Mouse (Mus musculus): ENCODE data around the gene Kat7.

Gene Kat7

DNA sequence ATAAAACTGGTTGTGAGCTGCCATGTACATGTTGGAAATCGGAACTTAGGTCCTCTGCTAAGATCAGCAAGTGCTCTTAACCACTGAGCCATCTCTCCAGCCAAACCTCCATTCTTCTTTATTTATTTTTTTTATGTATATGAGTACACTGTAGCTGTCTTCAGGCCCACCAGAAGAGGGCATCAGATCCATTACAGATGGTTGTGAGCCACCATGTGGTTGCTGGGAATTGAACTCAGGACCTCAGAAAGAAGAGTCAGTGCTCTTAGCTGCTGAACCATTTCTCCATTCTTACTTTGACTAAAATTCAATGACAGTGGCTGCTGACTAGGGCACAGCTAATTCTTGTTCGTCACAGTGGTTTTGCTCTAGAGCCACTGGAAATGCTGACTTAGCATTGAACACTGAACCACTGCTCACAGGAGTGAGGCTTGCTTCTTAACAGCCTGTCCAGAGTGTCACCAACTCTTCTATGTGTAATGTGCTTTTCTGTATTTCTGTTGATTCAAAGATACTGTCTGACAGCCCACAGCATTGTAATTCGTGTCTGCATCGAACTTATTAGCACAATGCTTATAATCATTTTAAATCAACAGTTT lies 30.9 kb downstream of the Kat7 start:
- no peak for DNase-seq (ENCODE audit: low read depth)

GRCm38 (mm10) chr11:95276056-95276455 lies 34.0 kb downstream of the Kat7 start:
- no peak for DNase-seq (ENCODE audit: low read depth)

GRCm38 (mm10) chr11:95274613-95275012 lies 35.4 kb downstream of the Kat7 start:
- no peak for DNase-seq (ENCODE audit: low read depth)

DNA sequence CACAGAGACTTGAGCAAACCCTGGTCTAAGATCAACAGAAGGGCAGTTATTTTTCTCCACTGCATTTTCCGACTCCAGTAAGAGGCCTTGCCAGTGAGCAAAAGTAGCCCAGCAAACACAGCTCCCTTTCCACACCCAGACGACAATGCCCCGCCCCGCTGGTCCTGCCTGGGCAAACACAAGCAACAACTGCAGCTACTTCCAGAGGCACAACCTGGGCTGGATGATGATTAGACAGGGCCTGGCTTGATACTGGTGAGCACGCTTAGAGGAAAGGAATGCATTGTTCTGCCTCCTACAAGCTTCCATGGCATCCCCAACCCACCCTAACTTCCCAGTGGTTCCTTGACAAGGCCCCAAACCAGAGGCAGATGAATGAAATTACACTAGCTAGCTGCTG lies 36.4 kb downstream of the Kat7 start:
- no peak for DNase-seq (ENCODE audit: low read depth)

DNA sequence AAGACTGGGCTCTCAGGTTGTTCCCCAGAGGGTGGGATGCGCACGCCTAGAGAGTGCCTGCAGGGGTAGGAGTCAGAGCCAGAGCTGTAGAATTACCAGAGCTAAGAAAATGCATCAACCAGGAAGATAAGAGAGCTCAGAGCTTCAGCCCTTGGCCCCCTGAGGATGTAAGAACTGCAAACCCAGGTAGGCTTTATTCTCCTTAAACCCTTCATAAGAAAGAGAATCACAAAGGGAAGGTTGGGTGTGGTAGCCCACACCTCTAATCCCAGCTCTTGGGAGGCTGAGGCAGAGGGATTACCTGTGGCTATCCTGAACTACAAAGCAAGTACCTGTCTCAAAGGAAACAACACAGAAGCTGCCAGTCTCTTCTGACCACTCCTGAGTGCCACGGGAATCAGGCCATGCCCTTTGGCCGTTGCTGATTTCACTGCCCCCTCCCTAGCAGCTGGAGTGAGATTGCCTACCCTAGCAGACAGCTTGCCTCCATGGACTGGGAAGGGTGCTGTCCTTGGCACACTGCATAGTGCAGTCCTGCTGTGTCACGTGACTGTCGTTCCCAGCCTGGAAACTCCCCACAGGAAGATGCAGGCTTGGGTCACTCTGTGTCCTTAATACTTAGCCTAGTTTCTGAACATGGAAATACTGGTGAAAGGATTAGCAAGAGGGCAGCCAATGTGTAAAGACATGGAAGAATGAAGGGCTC lies 43.4 kb downstream of the Kat7 start:
- DNase-seq (ENCODE audit: low read depth), result no peak

- DNase-seq (ENCODE audit: low read depth), result no peak
These were observed 45.5 kb downstream of the Kat7 start for GRCm38 (mm10) chr11:95264455-95265013.

DNA sequence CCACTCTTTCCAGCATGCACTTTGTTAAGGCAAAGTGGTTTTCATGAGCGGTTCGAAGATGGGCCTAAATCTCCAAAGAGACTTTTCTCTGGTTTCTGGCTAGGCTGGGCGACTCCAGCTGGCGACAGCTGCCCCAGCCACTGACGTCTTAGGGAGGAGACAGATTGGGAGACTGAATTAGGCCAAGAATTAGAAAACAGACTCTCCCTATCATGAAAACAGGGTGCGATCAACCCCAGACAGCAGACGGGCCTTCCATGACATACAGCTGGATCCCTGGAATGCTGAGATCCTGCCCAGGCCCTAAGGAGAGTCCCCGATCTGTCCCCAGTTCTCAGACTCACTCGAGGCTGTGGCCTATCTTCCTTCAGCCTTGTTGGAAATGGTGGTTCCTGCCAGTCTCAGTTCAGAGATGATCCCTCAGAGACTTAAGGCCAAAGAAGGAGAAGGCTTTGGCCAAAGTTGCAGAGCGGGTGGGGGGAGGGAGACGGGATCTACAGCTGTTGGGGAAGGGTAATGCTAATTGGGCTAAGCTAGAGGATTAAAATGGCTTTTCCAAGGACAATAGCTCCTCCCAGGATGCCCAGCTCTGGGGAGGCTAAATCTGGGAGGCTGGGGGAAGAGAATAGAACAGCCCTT lies 46.1 kb downstream of the Kat7 start:
- DNase-seq (ENCODE audit: low read depth), result no peak

GRCm38 (mm10) chr11:95261178-95261751 lies 48.8 kb downstream of the Kat7 start, which contains the start of gene Tac4:
Tac4 (plus strand) TSS chr11:95261529.
- peak; percentile 38 for DNase-seq (ENCODE audit: low read depth)

DNA sequence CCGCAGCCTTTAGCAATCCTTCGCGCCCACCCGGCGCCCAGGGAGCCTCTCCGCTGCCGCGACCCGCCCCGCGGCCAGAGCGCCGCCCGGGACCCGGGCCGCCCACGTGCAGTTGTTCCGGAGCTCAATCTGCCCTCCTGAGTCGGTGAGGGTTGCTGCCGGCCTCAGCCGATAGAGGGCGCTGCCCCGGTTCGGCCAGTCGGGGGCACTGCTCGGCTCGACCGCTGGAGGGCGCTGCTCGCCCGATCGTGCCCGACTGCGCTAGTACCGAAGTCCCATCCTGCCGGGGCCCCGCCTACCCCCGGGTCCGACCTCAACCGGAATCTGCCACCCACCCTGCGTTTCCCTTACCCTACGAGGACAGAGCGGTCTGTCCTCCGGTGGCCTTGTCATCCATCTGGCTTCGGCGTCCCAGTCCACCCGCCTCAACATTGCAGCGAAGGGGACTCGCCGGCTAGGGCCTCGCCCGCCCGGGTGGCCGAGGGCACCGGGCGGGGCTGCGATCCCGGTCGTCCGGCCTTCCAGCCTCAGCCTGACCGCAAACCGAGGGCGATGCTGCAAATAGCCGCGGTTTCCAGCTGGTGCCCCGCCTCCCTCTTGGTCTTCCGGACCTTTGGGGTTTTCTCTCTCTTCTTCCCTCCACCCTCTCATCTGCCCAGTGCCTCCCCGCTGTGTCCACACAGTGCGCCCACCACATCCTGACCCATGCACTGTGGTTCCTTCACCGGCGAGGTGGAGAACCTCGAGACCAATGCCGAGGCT lies 50.8 kb downstream of the Kat7 start:
- DNase-seq (ENCODE audit: low read depth), result peak; percentile 98

DNA sequence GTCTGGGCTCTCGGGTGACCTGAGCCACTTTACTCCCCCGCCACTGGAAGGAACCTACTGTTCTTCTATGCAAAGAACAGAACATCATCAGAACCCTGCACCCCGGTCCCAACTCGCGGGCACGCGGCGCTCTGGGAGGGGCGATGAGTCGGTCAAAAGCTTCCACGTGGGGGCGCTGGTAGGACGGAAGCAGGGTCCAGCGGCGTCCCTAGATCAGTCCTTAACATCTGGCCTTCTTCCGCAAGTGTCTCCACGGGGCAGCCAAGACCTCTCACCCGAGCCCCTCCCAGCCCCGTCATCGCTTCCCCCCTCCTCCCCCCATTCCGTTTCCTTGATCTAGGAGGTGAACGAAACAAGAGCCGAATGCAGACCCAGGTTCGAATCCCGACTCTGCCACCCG lies 51.6 kb downstream of the Kat7 start:
- DNase-seq (ENCODE audit: low read depth), result peak; percentile 82

- DNase-seq (ENCODE audit: low read depth), result peak; percentile 29
These were observed 52.1 kb downstream of the Kat7 start for GRCm38 (mm10) chr11:95257930-95258329.

GRCm38 (mm10) chr11:95255747-95256146 lies 54.3 kb downstream of the Kat7 start:
- DNase-seq (ENCODE audit: low read depth), result no peak

DNA sequence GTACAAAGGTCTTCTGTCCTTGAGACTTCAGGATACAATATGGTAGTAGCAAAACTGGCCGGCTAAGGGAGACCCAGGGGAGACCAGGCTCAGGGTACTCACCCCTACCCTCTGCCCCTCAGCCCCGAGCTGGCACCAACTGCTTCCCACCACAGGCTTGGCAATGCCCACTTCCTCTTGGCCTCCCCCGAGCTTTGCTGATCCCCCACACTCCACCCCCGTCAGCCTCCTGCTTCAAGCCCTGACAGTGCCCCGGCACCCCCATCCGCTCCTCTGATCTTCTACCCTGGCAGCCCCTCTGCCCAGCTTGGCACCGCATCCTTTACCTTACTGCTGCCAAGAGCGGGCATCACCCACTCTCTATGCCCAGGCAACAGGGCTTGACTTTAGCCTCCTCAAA lies 55.9 kb downstream of the Kat7 start:
- no peak for DNase-seq (ENCODE audit: low read depth)

- no peak for DNase-seq (ENCODE audit: low read depth)
These were observed 57.9 kb downstream of the Kat7 start for GRCm38 (mm10) chr11:95252104-95252503.

GRCm38 (mm10) chr11:95251295-95251694 lies 58.8 kb downstream of the Kat7 start:
- DNase-seq (ENCODE audit: low read depth), result peak; percentile 80

GRCm38 (mm10) chr11:95250110-95250509 lies 59.9 kb downstream of the Kat7 start:
- DNase-seq (ENCODE audit: low read depth), result no peak

- no peak for DNase-seq (ENCODE audit: low read depth)
These were observed 63.0 kb downstream of the Kat7 start for GRCm38 (mm10) chr11:95247065-95247464.

- DNase-seq (ENCODE audit: low read depth), result no peak
These were observed 64.6 kb downstream of the Kat7 start for GRCm38 (mm10) chr11:95245456-95245855.

DNA sequence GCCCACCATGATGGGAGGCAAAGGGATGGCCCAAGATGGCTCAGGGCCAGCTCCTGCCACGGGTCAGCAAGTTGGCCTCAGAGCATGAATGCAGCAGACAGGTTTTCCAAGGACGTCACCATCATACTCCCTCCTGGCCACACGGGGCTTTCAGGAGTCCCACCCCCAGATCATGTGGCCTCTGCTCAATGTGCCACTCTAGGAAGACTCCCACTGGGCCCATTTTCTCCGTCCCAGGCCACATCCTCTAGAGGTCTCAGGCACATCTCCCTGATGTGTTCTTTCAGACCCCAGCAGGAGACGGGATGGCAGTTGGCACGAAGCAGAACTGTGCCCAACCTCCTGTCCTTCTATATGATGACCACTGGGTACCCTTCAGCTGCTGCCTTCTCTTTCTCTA lies 67.4 kb downstream of the Kat7 start:
- no peak for DNase-seq (ENCODE audit: low read depth)

DNA sequence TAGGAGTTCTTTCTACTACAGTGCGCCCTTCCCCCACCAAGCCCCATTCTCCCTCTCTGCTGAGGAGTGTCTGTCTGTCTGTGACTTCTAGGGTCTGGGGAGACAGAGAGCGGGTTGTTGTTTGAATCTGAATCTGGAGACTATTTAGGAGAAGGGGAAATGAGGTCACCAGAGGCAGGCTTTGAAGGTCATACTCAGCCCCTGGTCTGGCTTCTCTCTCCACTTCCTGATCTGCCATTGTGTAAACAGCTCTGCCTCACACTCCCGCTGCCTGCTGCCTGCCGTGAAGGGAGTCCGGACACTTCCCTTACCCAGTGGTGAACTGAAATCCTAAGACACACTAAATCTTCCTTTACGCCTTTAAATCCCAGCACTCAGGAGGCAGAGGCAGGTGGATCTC lies 71.6 kb downstream of the Kat7 start:
- DNase-seq (ENCODE audit: low read depth), result no peak

GRCm38 (mm10) chr11:95232329-95232696 lies 77.7 kb downstream of the Kat7 start:
- DNase-seq (ENCODE audit: low read depth), result no peak

All from naive thymus-derived CD4-positive, alpha-beta T cell, adult 2 months (primary cell).